Mouse (Mus musculus): ENCODE results near the gene Otub1.

GRCm38 (mm10) chr19:7196741-7197270 is 9.3 kb downstream of the Otub1 start:
- TF ChIP-seq CTCF (conservative IDR thresholded peaks at IDR 0.05; ENCODE audit: low read length) = no peak
- TF ChIP-seq POU5F1 (IDR thresholded peaks at IDR 0.05; ENCODE audit: borderline replicate concordance, low read length) = no peak
